Mouse (Mus musculus) cerebellum, adult 11 months (tissue): ENCODE measurements around the gene Nepro.

Experiments used
- DNase-seq: peaks from one replicate; pipeline ENCODE4 v3.0.0; 2022

Nepro gene

GRCm38 (mm10) chr16:44703458-44703857 lies 20.6 kb upstream of the Nepro start:
- DNase-seq, result no peak

- peak; percentile 49 for DNase-seq
Measured at GRCm38 (mm10) chr16:44716305-44717140, 7.6 kb upstream of the Nepro start.

- DNase-seq, result no peak
Measured at GRCm38 (mm10) chr16:44717141-44717634, 6.9 kb upstream of the Nepro start.

GRCm38 (mm10) chr16:44717838-44718237 lies 6.3 kb upstream of the Nepro start:
- DNase-seq, result no peak

- DNase-seq, result no peak
Measured at GRCm38 (mm10) chr16:44719349-44719748, 4.8 kb upstream of the Nepro start.

- no peak for DNase-seq
Measured at GRCm38 (mm10) chr16:44720518-44720917, 3.6 kb upstream of the Nepro start.

GRCm38 (mm10) chr16:44722666-44723065 lies 1.4 kb upstream of the Nepro start:
- no peak for DNase-seq

GRCm38 (mm10) chr16:44724847-44725246 lies 746 bp downstream of the Nepro start:
- DNase-seq, result peak; percentile 33

- DNase-seq, result peak; percentile 74
Measured at GRCm38 (mm10) chr16:44725286-44726223, 1.5 kb downstream of the Nepro start.

GRCm38 (mm10) chr16:44727525-44727924 lies 3.4 kb downstream of the Nepro start:
- DNase-seq, result no peak

GRCm38 (mm10) chr16:44734059-44734458 lies 10.0 kb downstream of the Nepro start:
- DNase-seq, result no peak

GRCm38 (mm10) chr16:44735676-44736075 lies 11.6 kb downstream of the Nepro start:
- DNase-seq, result no peak

GRCm38 (mm10) chr16:44736118-44736517 lies 12.0 kb downstream of the Nepro start:
- DNase-seq, result no peak

- no peak for DNase-seq
Measured at GRCm38 (mm10) chr16:44742753-44743152, 18.7 kb downstream of the Nepro start.

- DNase-seq, result no peak
Measured at GRCm38 (mm10) chr16:44745471-44745865, 21.4 kb downstream of the Nepro start.

- DNase-seq, result peak; percentile 85
Measured at GRCm38 (mm10) chr16:44745866-44746562, 21.9 kb downstream of the Nepro start, which contains the start of gene Gtpbp8. Gene Gtpbp8 (minus strand): TSS chr16:44746363.

GRCm38 (mm10) chr16:44748007-44748406 lies 23.9 kb downstream of the Nepro start:
- no peak for DNase-seq

- no peak for DNase-seq
Measured at GRCm38 (mm10) chr16:44757700-44758099, 33.6 kb downstream of the Nepro start.

- DNase-seq, result no peak
Measured at GRCm38 (mm10) chr16:44761811-44762210, 37.7 kb downstream of the Nepro start.

GRCm38 (mm10) chr16:44765555-44766319 lies 41.6 kb downstream of the Nepro start, which contains the start of gene Cd200r1:
Gene Cd200r1 (plus strand): TSS chr16:44765736.
- DNase-seq, result no peak

- DNase-seq, result no peak
Measured at GRCm38 (mm10) chr16:44766320-44766892, 42.3 kb downstream of the Nepro start.
